Mouse (Mus musculus): Measurements from ENCODE around the gene Mindy1. TPM values are rescaled to one million over a fixed set of nuclear protein-coding genes. Genes with fewer than 3 reads are reported as not detected.
A peak's percentile ranks its signal among the peaks of the same experiment; 100 is the strongest.

Gene Mindy1
- polyA plus RNA-seq, 1 experiment from 2014 or later = 46.5 TPM

- Histone ChIP-seq H3K4me3 (ENCODE audit: low read depth, low read length) (no peak overlapping the region), H3K9ac (ENCODE audit: low read depth, low read length) (no peak overlapping the region), H3K27me3 (ENCODE audit: control insufficient read depth, insufficient read depth, low read length) (no peaks in the 10 kb centered on the region), H3K4me1 (replicated peaks; ENCODE audit: control insufficient read depth, insufficient read depth, low read length) (no peaks in the 10 kb centered on the region), H3K27ac (ENCODE audit: low read depth, low read length) (no peak overlapping the region), H3K4me2 (replicated peaks; ENCODE audit: low read depth, low read length) (no peak overlapping the region), H3K9me3 (ENCODE audit: control insufficient read depth, low read length) (no peaks in the 10 kb centered on the region), H3K36me3 (ENCODE audit: control insufficient read depth, insufficient read depth, low read length) (0 out of 2 replicates have a peak, but pooled peaks cover 4% of the 10 kb centered on the region)
- ATAC-seq (ENCODE audit: low FRiP score) = no peak
- 90% methylated on average over 7 of the region's 7 CpGs for WGBS
- DNase-seq (ENCODE audit: low spot score) = no peak
Observed at GRCm38 (mm10) chr3:95294316-95294715, 13.2 kb downstream of the Mindy1 start.

- H3K4me1 ChIP-seq (replicated peaks; ENCODE audit: control insufficient read depth, insufficient read depth, low read length) = no peaks in the 10 kb centered on the region
- no peaks in the 10 kb centered on the region for H3K27me3 ChIP-seq (ENCODE audit: control insufficient read depth, insufficient read depth, low read length)
- 85% methylated on average over 5 of the region's 5 CpGs for WGBS
- no peak overlapping the region for H3K9ac ChIP-seq (ENCODE audit: low read depth, low read length)
- H3K4me3 ChIP-seq (ENCODE audit: low read depth, low read length) = no peak overlapping the region
- H3K36me3 ChIP-seq (ENCODE audit: control insufficient read depth, insufficient read depth, low read length) = 0 out of 2 replicates have a peak, but pooled peaks cover 4% of the 10 kb centered on the region
- H3K4me2 ChIP-seq (replicated peaks; ENCODE audit: low read depth, low read length) = no peak overlapping the region
- DNase-seq (ENCODE audit: low spot score) (no peak), ATAC-seq (ENCODE audit: low FRiP score) (no peak)
- H3K27ac ChIP-seq (ENCODE audit: low read depth, low read length) = no peak overlapping the region
- no peaks in the 10 kb centered on the region for H3K9me3 ChIP-seq (ENCODE audit: control insufficient read depth, low read length)
Observed at GRCm38 (mm10) chr3:95294718-95295117, 13.6 kb downstream of the Mindy1 start.

GRCm38 (mm10) chr3:95295321-95296102 is 14.4 kb downstream of the Mindy1 start:
- Histone ChIP-seq H3K4me2 (replicated peaks; ENCODE audit: low read depth, low read length) (no peak overlapping the region), H3K4me3 (ENCODE audit: low read depth, low read length) (no peak overlapping the region), H3K36me3 (ENCODE audit: control insufficient read depth, insufficient read depth, low read length) (0 out of 2 replicates have a peak, but pooled peaks cover 4% of the 10 kb centered on the region), H3K9ac (ENCODE audit: low read depth, low read length) (no peak overlapping the region), H3K27ac (ENCODE audit: low read depth, low read length) (no peak overlapping the region), H3K27me3 (ENCODE audit: control insufficient read depth, insufficient read depth, low read length) (no peaks in the 10 kb centered on the region), H3K9me3 (ENCODE audit: control insufficient read depth, low read length) (no peaks in the 10 kb centered on the region), H3K4me1 (replicated peaks; ENCODE audit: control insufficient read depth, insufficient read depth, low read length) (no peaks in the 10 kb centered on the region)
- no peak for DNase-seq (ENCODE audit: low spot score)
- ATAC-seq (ENCODE audit: low FRiP score) = no peak
- 77% methylated on average over 11 of the region's 11 CpGs for WGBS

GRCm38 (mm10) chr3:95296103-95296469 is 14.9 kb downstream of the Mindy1 start:
- Histone ChIP-seq H3K27me3 (ENCODE audit: control insufficient read depth, insufficient read depth, low read length) (no peaks in the 10 kb centered on the region), H3K4me3 (ENCODE audit: low read depth, low read length) (no peak overlapping the region), H3K9ac (ENCODE audit: low read depth, low read length) (0 out of 2 replicates have a peak overlapping the region, but pooled peaks have one; percentile 4), H3K9me3 (ENCODE audit: control insufficient read depth, low read length) (no peaks in the 10 kb centered on the region), H3K27ac (ENCODE audit: low read depth, low read length) (no peak overlapping the region), H3K4me1 (replicated peaks; ENCODE audit: control insufficient read depth, insufficient read depth, low read length) (no peaks in the 10 kb centered on the region), H3K36me3 (ENCODE audit: control insufficient read depth, insufficient read depth, low read length) (0 out of 2 replicates have a peak, but pooled peaks cover 4% of the 10 kb centered on the region), H3K4me2 (replicated peaks; ENCODE audit: low read depth, low read length) (no peak overlapping the region)
- DNase-seq (ENCODE audit: low spot score) = peak; percentile 65
- no peak for ATAC-seq (ENCODE audit: low FRiP score)
- 22% methylated on average over 5 of the region's 5 CpGs for WGBS

- WGBS = 91% methylated on average over 7 of the region's 7 CpGs
- 0 out of 2 replicates have a peak, but pooled peaks cover 4% of the 10 kb centered on the region for H3K36me3 ChIP-seq (ENCODE audit: control insufficient read depth, insufficient read depth, low read length)
- H3K9ac ChIP-seq (ENCODE audit: low read depth, low read length) = no peak overlapping the region
- no peak overlapping the region for H3K4me2 ChIP-seq (replicated peaks; ENCODE audit: low read depth, low read length)
- no peaks in the 10 kb centered on the region for H3K4me1 ChIP-seq (replicated peaks; ENCODE audit: control insufficient read depth, insufficient read depth, low read length)
- no peaks in the 10 kb centered on the region for H3K9me3 ChIP-seq (ENCODE audit: control insufficient read depth, low read length)
- no peaks in the 10 kb centered on the region for H3K27me3 ChIP-seq (ENCODE audit: control insufficient read depth, insufficient read depth, low read length)
- no peak for DNase-seq (ENCODE audit: low spot score)
- ATAC-seq (ENCODE audit: low FRiP score) = no peak
- H3K4me3 ChIP-seq (ENCODE audit: low read depth, low read length) = no peak overlapping the region
- H3K27ac ChIP-seq (ENCODE audit: low read depth, low read length) = no peak overlapping the region
Observed at GRCm38 (mm10) chr3:95298018-95298417, 16.9 kb downstream of the Mindy1 start.

GRCm38 (mm10) chr3:95301204-95301796 is 20.2 kb downstream of the Mindy1 start:
- Histone ChIP-seq H3K36me3 (ENCODE audit: control insufficient read depth, insufficient read depth, low read length) (no peaks in the 10 kb centered on the region), H3K27ac (ENCODE audit: low read depth, low read length) (no peak overlapping the region), H3K9ac (ENCODE audit: low read depth, low read length) (no peak overlapping the region), H3K27me3 (ENCODE audit: control insufficient read depth, insufficient read depth, low read length) (no peaks in the 10 kb centered on the region), H3K4me2 (replicated peaks; ENCODE audit: low read depth, low read length) (no peak overlapping the region), H3K9me3 (ENCODE audit: control insufficient read depth, low read length) (no peaks in the 10 kb centered on the region), H3K4me3 (ENCODE audit: low read depth, low read length) (no peak overlapping the region), H3K4me1 (replicated peaks; ENCODE audit: control insufficient read depth, insufficient read depth, low read length) (no peaks in the 10 kb centered on the region)
- DNase-seq (ENCODE audit: low spot score) (no peak), ATAC-seq (ENCODE audit: low FRiP score) (no peak)
- 90% methylated on average over 3 of the region's 3 CpGs for WGBS

- Histone ChIP-seq H3K4me1 (replicated peaks; ENCODE audit: control insufficient read depth, insufficient read depth, low read length) (no peaks in the 10 kb centered on the region), H3K27ac (ENCODE audit: low read depth, low read length) (no peak overlapping the region), H3K9me3 (ENCODE audit: control insufficient read depth, low read length) (no peaks in the 10 kb centered on the region), H3K4me2 (replicated peaks; ENCODE audit: low read depth, low read length) (no peak overlapping the region), H3K27me3 (ENCODE audit: control insufficient read depth, insufficient read depth, low read length) (no peaks in the 10 kb centered on the region), H3K4me3 (ENCODE audit: low read depth, low read length) (no peak overlapping the region), H3K36me3 (ENCODE audit: control insufficient read depth, insufficient read depth, low read length) (no peaks in the 10 kb centered on the region), H3K9ac (ENCODE audit: low read depth, low read length) (no peak overlapping the region)
- no peak for ATAC-seq (ENCODE audit: low FRiP score)
- 82% methylated on average over 4 of the region's 4 CpGs for WGBS
- DNase-seq (ENCODE audit: low spot score) = no peak
Observed at GRCm38 (mm10) chr3:95306244-95306643, 25.1 kb downstream of the Mindy1 start.

- Histone ChIP-seq H3K9me3 (ENCODE audit: control insufficient read depth, low read length) (no peaks in the 10 kb centered on the region), H3K4me2 (replicated peaks; ENCODE audit: low read depth, low read length) (no peak within 1 kb of the TSS), H3K36me3 (ENCODE audit: control insufficient read depth, insufficient read depth, low read length) (no peaks in the 10 kb centered on the region), H3K4me1 (replicated peaks; ENCODE audit: control insufficient read depth, insufficient read depth, low read length) (no peaks in the 10 kb centered on the region), H3K9ac (ENCODE audit: low read depth, low read length) (no peak within 1 kb of the TSS), H3K27me3 (ENCODE audit: control insufficient read depth, insufficient read depth, low read length) (no peaks in the 10 kb centered on the region), H3K4me3 (ENCODE audit: low read depth, low read length) (no peak within 1 kb of the TSS), H3K27ac (ENCODE audit: low read depth, low read length) (no peak within 1 kb of the TSS)
- WGBS = 66% methylated on average over 7 of the region's 7 CpGs
- DNase-seq (ENCODE audit: low spot score) (no peak), ATAC-seq (ENCODE audit: low FRiP score) (no peak)
Observed at GRCm38 (mm10) chr3:95307100-95307499, 26.0 kb downstream of the Mindy1 start, which contains the start of gene Anxa9. TSS of gene Anxa9 (minus strand) at chr3:95307176.

- 79% methylated on average over 3 of the region's 3 CpGs for WGBS
- ATAC-seq (ENCODE audit: low FRiP score) (no peak), DNase-seq (ENCODE audit: low spot score) (no peak)
- Histone ChIP-seq H3K36me3 (ENCODE audit: control insufficient read depth, insufficient read depth, low read length) (no peaks in the 10 kb centered on the region), H3K4me2 (replicated peaks; ENCODE audit: low read depth, low read length) (no peak overlapping the region), H3K9ac (ENCODE audit: low read depth, low read length) (no peak overlapping the region), H3K4me1 (replicated peaks; ENCODE audit: control insufficient read depth, insufficient read depth, low read length) (no peaks in the 10 kb centered on the region), H3K27ac (ENCODE audit: low read depth, low read length) (no peak overlapping the region), H3K4me3 (ENCODE audit: low read depth, low read length) (no peak overlapping the region), H3K27me3 (ENCODE audit: control insufficient read depth, insufficient read depth, low read length) (no peaks in the 10 kb centered on the region), H3K9me3 (ENCODE audit: control insufficient read depth, low read length) (no peaks in the 10 kb centered on the region)
Observed at GRCm38 (mm10) chr3:95310496-95310895, 29.4 kb downstream of the Mindy1 start.
